Mouse (Mus musculus): Measurements from ENCODE around the gene Arl5a. TPM values are rescaled to one million over a fixed set of nuclear protein-coding genes. Genes with fewer than 3 reads are reported as not detected.

The Arl5a gene
- polyA plus RNA-seq (2012), result 0.29 and 0.35 TPM in 2 replicates

DNA sequence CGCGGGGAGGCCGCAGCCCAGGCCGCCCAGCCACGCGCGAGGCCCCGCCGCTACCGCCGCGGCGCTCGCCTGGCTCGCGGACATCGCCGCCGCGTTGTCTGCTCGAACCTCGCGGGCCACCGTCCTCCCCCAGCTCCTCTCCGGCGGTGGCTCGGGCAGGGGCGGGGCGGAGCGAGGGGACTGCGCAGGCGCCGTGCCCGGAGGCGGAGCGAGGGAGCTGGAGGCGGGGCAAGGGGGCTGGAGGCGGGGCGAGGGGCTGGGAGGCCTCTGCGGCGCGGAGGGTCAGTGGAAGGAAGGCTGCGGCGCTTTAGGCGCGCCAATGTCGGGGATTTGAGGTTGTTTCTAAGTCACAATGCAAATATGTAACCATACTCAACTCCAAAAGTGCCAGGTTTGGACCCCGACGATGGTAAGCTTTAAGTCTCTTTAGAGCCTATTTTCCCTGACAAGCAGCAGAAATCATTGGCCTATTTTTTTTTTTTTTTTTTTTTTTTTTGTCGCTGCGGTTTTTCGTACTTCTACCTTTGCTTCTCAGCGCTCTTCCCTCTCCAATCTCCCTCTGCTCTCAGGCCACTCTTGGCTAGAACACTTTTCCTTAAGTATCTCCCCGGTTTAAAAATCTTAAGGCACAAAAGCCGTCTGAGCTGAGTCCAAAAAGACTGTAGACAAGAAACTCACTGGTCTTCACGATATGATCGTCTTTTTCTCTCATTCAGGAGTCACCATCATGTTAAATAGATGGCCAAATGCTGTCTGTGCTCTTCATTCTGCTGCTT is at the start of gene Arl5a:
Gene Arl5a, minus strand, starts transcription at position 155 of the 776 bp plus-strand sequence.
- peak within 1 kb of the TSS; percentile 95 for H3K4me3 ChIP-seq (replicated peaks)
- peaks cover 35% of the 10 kb centered on the region for H3K4me1 ChIP-seq (ENCODE audit: control insufficient read depth)
- H3K36me3 ChIP-seq (ENCODE audit: control insufficient read depth), result peaks cover 3% of the 10 kb centered on the region; the same call in 1 of the 2 replicates
- H3K27me3 ChIP-seq (ENCODE audit: control insufficient read depth), result peaks cover 19% of the 10 kb centered on the region
- H3K9me3 ChIP-seq (ENCODE audit: control insufficient read depth, low read length), result no peaks in the 10 kb centered on the region
- TF ChIP-seq GATA1 (IDR thresholded peaks at IDR 0.05; ENCODE audit: low read length) (no peak), TAL1 (IDR thresholded peaks at IDR 0.05; ENCODE audit: low read length) (no peak)

DNA sequence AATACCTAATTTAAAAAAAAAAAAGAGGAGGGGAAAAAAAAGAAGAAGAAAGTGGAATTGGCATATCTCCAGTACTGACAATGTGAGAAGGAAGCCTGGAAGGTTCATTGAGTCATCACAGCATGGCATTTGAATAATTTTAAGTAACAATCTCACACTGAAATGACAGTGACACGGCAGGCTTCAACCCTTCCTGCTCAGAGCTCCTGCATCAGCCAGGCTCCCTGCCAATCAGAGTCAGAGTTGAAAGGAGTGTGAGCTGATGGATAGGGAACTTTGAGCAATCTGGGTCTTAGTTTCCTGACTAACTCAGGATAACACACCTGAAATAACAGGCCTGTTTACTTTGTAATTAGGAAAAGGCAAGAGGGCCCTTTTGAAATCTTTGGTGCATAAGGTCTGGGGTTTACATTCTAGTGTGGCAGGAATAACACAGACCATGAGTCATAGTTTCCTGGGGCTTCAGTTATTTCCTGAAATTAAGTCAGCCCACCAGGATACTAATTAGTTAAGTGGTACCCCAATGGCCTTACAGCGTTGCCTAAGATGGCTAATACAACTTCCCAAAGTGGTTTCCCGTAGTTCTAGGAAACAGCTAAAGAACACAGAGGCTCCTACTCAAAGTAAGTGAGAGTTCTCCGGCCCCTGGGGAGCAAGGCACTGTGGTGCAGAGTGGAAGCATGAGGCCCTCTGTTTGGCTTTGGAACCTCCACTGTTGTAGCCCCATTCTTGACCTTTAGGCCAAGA is 47.0 kb upstream of the Arl5a start:
- Histone ChIP-seq H3K4me3 (replicated peaks) (no peak overlapping the region), H3K36me3 (ENCODE audit: control insufficient read depth) (no peaks in the 10 kb centered on the region), H3K4me1 (ENCODE audit: control insufficient read depth) (no peaks in the 10 kb centered on the region), H3K9me3 (ENCODE audit: control insufficient read depth, low read length) (no peaks in the 10 kb centered on the region), H3K27me3 (ENCODE audit: control insufficient read depth) (no peaks in the 10 kb centered on the region)
- TF ChIP-seq GATA1 (IDR thresholded peaks at IDR 0.05; ENCODE audit: low read length), result no peak
- TF ChIP-seq TAL1 (IDR thresholded peaks at IDR 0.05; ENCODE audit: low read length), result no peak

DNA sequence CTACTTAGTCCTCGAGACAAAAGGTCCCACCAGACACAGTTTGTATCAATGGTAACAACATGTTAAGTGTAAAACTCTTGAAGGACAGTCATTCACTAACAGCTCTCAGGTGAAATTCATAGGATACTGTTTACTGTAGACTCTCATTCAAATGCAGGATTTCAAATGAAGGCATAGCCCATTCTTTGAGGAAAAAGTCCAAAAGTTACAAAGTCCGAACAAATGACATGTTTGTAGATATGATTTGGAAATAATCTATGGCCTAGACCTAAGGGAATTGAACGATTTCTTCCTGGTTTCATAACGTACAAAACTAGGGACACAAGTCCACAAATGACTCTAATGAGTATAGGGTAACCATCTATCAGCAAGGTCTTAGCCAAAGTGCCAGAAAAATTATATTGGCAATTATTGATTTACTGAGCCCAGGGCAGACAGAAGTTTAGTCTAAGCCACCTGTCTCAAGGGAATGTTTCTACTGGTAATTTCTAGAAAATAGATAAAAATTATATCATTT is 45.4 kb upstream of the Arl5a start:
- H3K27me3 ChIP-seq (ENCODE audit: control insufficient read depth), result no peaks in the 10 kb centered on the region
- H3K9me3 ChIP-seq (ENCODE audit: control insufficient read depth, low read length), result no peaks in the 10 kb centered on the region
- no peak overlapping the region for H3K4me3 ChIP-seq (replicated peaks)
- no peaks in the 10 kb centered on the region for H3K4me1 ChIP-seq (ENCODE audit: control insufficient read depth)
- no peaks in the 10 kb centered on the region for H3K36me3 ChIP-seq (ENCODE audit: control insufficient read depth)
- TF ChIP-seq GATA1 (IDR thresholded peaks at IDR 0.05; ENCODE audit: low read length) (no peak), TAL1 (IDR thresholded peaks at IDR 0.05; ENCODE audit: low read length) (no peak)

DNA sequence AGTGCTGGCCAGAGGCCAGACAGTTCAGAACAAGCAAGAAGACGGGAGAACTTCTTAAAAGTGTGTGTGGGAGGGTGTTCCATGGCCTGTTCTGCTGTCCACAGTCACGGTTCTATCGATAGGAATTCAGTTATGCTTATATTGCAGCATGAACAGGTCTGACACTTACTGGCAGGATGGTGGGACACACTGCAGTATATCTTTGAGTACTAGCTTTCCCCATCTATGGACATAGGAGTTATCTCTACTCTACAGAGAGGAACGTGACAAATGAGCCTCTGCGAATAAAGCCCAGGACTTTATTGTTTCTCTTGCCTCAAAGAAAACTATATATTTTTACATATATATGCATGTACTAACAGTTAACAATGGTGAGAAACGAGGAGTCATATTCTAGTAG is 42.9 kb upstream of the Arl5a start:
- no peaks in the 10 kb centered on the region for H3K27me3 ChIP-seq (ENCODE audit: control insufficient read depth)
- no peak overlapping the region for H3K4me3 ChIP-seq (replicated peaks)
- TF ChIP-seq GATA1 (IDR thresholded peaks at IDR 0.05; ENCODE audit: low read length) (no peak), TAL1 (IDR thresholded peaks at IDR 0.05; ENCODE audit: low read length) (no peak)
- no peaks in the 10 kb centered on the region for H3K4me1 ChIP-seq (ENCODE audit: control insufficient read depth)
- no peaks in the 10 kb centered on the region for H3K9me3 ChIP-seq (ENCODE audit: control insufficient read depth, low read length)
- H3K36me3 ChIP-seq (ENCODE audit: control insufficient read depth), result no peaks in the 10 kb centered on the region

DNA sequence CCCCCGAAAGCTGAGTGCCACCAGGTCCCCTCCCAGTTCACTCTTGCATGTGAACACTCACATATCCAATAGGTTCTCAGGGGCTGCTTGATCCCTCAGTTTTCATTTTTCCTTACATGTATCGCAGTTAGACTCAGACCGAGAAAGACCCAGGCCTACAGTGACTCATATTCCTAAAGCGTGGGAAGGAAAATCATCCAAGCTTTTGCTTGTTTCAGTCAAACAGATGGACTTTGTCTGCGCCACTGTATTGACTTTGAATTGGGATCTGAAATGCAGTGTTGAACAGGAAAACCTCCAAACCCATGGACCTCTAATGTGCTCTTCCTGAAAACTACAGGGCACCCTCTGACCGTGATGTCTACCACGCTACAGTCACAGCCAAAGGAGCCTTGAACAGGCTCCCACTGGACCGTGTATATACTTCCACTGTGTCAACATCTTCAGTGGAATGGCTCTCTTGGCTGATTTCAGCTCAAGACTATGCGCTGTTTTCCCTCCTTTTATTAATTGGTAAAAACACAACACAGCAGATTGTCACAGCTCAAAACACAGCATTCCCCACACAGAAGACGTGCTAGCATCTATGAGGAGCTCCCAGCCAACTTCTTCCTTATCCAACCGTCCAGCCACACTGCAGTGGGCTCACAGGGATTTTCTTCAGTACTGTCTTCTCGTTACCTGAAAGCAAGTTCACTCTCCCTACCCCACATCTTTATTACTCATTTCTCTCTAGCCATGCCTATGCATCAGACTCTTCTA is 36.7 kb upstream of the Arl5a start:
- H3K4me1 ChIP-seq (ENCODE audit: control insufficient read depth), result no peaks in the 10 kb centered on the region
- H3K4me3 ChIP-seq (replicated peaks), result no peak overlapping the region
- H3K36me3 ChIP-seq (ENCODE audit: control insufficient read depth), result no peaks in the 10 kb centered on the region
- no peaks in the 10 kb centered on the region for H3K27me3 ChIP-seq (ENCODE audit: control insufficient read depth)
- no peak for TF ChIP-seq TAL1 (IDR thresholded peaks at IDR 0.05; ENCODE audit: low read length)
- TF ChIP-seq GATA1 (IDR thresholded peaks at IDR 0.05; ENCODE audit: low read length), result no peak
- H3K9me3 ChIP-seq (ENCODE audit: control insufficient read depth, low read length), result no peaks in the 10 kb centered on the region

DNA sequence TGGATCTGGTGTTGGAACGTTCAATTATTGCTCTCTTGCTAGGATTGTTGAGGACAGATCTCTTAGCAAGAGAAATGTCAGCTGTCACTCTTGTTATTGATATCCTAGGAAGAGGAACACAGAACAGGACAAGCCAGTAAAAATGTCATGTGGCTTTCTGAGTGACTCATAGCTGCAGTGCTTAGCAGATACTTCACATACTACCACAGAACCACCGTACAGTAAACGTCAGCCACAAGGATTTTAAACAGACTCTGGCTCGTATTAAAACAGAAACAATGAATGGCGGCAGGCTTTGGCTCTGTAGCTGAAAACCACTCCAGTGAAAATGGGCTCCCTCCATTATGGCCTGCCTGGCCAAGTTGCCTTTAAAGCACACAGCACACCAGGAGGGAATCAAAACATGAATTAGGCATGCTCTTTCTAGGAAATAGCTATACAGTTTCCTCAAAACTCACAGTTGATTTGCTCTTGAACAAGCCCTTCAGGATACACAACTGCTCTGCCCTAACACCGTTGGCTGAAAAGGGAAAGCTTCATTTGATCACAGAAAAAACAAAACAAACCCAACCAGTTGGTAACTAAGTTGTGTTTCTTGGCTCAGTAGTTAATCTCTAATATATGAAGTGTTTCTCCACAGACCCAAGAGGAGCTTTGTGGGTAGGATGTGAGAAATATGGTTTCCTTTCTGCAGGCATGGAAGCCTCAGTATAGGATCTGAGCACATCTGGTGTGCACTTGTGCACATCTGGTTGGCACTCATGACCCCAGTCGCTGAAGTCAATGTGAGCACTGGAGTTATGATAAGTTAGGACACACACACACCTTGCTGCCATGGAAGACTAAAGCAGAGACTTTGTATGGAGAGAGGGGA is 31.1 kb upstream of the Arl5a start:
- no peaks in the 10 kb centered on the region for H3K36me3 ChIP-seq (ENCODE audit: control insufficient read depth)
- no peak overlapping the region for H3K4me3 ChIP-seq (replicated peaks)
- H3K4me1 ChIP-seq (ENCODE audit: control insufficient read depth), result no peaks in the 10 kb centered on the region
- H3K9me3 ChIP-seq (ENCODE audit: control insufficient read depth, low read length), result no peaks in the 10 kb centered on the region
- H3K27me3 ChIP-seq (ENCODE audit: control insufficient read depth), result no peaks in the 10 kb centered on the region
- TF ChIP-seq GATA1 (IDR thresholded peaks at IDR 0.05; ENCODE audit: low read length) (no peak), TAL1 (IDR thresholded peaks at IDR 0.05; ENCODE audit: low read length) (no peak)

DNA sequence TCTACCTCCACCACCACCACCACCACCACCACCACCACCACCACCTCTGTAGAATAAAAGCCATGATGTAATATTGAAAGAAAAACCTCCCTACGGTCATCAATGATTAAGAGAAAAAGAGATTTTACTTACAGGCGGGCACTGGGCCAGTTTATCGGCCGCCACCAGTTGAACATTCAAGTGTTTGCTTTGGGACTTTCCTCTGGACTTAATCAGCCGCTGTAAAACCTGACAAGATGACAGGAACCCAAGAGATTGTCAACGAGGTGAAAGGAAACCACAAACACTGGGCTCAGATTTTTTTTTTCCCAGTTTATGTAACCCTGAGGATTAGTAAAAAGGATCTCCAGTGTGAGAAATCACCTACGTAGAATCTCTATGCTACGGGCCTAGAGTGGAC is 25.1 kb upstream of the Arl5a start:
- H3K4me1 ChIP-seq (ENCODE audit: control insufficient read depth), result peaks cover 2% of the 10 kb centered on the region; the same call in 1 of the 2 replicates
- TF ChIP-seq GATA1 (IDR thresholded peaks at IDR 0.05; ENCODE audit: low read length) (no peak), TAL1 (IDR thresholded peaks at IDR 0.05; ENCODE audit: low read length) (no peak)
- H3K4me3 ChIP-seq (replicated peaks), result no peak overlapping the region
- no peaks in the 10 kb centered on the region for H3K9me3 ChIP-seq (ENCODE audit: control insufficient read depth, low read length)
- no peaks in the 10 kb centered on the region for H3K27me3 ChIP-seq (ENCODE audit: control insufficient read depth)
- H3K36me3 ChIP-seq (ENCODE audit: control insufficient read depth), result no peaks in the 10 kb centered on the region

DNA sequence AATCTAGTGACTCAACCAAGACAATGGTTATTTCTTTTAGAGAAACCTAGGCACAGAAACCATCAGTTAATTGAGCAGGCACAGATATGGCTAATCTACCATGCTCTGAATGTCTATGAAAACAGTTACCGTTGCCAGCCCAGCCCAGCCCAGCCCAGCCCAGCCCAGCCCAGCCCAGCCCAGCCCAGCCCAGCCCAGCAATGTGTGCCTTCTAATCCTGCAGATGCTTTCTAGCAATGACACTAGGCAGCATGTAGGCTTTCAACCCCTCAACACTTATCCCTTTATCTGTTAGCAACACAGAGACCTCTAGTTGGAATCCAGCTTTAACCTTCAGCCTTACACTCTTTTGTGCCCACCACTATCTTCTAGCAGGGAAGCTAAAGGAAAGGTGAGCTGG is 24.2 kb upstream of the Arl5a start:
- H3K36me3 ChIP-seq (ENCODE audit: control insufficient read depth), result no peaks in the 10 kb centered on the region
- H3K9me3 ChIP-seq (ENCODE audit: control insufficient read depth, low read length), result no peaks in the 10 kb centered on the region
- H3K4me1 ChIP-seq (ENCODE audit: control insufficient read depth), result peaks cover 2% of the 10 kb centered on the region; the same call in 1 of the 2 replicates
- no peak overlapping the region for H3K4me3 ChIP-seq (replicated peaks)
- no peaks in the 10 kb centered on the region for H3K27me3 ChIP-seq (ENCODE audit: control insufficient read depth)
- no peak for TF ChIP-seq GATA1 (IDR thresholded peaks at IDR 0.05; ENCODE audit: low read length)
- TF ChIP-seq TAL1 (IDR thresholded peaks at IDR 0.05; ENCODE audit: low read length), result no peak

Data from erythroblast, embryonic 14.5 days (primary cell).